Mouse (Mus musculus) monocyte, adult 2 months (primary cell): ENCODE measurements around the gene Nrn1.

ENCODE experiments used
- DNase-seq, 2 experiments: peaks; one replicate each; pipeline ENCODE4 v3.0.0; 2022; ENCODE audit warnings: low spot score in 2 of 2, low read depth in 1 of 2

The Nrn1 gene

DNA sequence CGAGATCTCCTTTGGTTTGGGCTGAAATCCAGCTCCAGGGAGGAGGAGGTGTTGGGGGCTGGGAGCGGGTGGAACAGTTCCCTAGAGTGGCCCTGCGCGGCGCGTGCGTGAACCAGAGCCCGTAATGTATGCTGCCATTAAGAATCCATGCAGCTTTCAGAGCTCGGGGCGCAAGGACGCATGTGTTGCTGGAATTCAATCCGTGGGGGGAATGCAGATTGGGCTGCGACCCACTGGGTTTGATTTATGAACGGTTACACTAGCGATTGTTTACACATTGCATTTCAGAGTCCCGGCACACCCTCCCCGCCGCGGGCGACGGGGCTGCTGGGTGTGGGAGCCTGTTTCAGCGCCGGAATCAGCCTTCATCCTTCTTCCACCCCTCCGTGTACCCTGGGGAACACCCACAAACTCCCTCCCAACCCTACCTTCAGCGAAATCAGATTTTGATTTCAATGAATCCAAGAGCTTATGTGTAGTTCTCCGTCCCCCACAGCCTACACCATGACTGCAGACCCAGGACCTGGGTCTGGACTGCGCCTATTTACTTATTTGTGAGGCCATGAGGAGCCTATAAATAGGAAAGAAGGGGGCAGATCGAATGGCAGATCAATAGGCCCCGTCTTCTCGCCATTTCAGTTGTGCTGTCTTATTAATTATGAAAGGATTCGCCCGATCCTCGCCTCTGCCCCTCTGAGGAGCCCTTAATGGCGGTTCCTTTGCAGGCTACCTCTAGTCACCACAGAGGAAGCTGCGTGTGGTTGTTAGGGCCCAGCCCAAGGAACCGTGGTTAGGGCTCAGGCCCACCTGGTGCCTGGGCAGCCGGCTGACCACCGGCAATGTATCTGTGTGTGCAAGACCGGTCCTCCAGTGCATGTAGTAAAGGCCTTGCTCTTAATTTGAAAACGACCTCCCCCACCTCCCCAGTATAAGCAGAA, 10.1 kb downstream of the Nrn1 start:
- no peak for DNase-seq

DNA sequence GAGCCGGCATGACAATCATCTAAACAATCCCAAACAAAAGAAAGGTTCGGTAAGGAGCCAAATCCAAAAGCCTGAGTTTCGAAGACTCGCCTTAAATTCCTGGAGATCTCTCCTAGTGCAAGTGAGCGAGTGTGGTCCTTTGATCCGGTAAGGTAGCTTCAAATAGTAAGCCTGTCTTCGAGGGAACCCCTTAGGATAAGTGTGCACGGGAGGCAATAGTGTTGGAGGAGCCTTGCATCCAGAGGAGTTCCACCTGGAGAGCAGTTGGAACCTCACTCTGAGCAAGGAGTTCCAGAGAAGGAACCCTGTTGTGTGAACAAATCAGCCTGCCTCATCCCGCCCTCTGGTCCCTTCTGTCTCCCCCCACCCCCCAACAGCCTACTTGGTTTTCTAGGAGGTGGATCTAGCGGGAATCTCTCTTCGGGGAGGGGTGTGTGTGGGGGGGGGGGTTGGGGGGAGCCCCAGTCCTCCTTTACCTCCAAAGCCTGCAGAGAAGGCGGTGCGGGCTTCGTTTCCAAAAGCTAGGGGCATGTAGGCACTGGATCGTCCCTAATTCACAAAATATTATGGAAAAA, 11.1 kb downstream of the Nrn1 start:
- no peak for DNase-seq

DNA sequence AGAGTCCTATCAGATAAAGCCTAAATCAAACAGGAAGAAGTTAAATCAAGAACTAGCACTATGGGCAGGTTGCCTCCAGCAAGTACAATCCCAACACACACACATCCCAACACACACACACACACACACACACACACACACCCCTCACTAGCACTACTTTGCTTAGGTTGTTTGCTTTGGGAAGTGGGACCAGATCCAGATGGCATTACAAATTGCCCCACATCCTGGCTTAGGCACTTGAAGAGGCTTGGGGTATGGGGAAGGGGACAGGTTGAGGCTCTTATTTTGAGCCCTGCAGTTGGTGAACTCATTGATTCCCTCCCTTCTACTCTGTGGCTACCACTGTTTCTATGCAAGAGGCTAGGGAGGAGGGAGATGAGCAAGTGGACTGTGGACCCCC, 12.6 kb downstream of the Nrn1 start:
- no peak for DNase-seq

DNA sequence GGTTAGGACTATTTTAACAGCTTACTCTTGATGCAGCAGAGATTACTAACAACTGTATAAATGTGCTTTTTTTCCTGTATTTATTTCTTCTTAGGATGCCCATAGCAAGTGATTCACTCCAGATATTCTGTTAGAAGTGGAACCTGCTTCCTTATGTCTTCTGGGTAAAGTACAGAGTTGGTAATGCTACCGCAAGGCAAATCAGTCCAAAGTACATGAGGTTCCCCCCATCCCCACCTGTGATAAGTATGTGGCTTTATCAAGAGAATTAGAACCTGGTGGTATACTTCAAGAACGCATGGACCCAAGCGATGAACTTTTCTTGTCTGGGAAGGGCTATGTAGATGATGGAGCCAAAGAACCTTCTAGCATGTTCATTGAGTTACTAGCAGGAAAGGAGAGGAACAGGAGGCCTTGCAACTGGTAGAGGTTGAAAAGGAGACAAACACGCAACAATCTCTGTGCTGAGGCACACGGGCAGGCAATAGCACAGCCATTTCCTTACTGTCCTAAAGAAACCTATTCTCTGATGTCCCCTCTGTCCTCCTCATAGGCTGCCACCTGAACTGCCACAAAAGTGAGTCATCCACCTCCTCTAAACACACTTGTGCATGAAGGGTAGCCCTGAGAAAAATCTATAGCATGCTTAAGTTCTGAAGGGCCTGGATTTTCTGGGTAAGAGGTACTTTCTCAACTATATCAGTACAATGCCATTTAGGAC, 14.5 kb downstream of the Nrn1 start:
- DNase-seq = no peak

DNA sequence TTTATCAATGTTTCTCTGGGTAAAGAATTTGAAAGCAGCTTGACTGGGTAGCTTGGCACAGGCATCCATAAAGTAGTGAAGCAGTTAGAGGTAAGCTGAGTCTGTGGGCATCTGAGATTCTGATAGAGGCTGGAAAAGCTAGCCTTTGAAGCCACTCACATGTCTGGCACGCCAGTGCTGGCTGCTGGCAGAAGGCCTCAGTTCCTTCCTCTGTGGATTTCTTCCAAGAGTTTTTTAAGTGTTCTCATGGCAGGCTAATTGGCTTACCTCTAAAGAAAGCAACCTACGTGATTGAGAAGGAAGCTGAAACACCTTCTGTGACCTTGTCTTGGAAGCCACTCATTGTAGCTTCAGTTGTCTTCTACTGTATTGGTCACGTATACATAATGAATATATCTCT, 17.6 kb downstream of the Nrn1 start:
- DNase-seq = no peak

DNA sequence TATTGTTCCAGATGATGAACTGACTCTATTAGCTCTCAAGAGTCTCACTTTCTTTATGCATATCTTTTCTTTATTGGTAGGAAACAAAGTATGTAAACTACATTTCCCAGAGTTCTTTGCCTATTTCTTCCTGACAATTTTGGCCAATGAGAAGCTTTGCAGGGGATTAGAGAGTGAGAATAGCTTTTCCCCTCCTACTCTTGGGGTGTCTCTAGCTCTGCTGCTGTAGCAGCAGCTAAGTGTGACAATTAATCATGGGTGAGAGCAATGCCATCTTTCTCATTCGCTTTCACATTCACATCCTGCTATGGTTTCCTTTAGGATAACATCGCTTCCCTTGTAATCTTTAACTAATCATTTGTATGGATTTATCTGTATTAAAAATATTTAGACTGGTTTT, 18.2 kb downstream of the Nrn1 start:
- no peak for DNase-seq

DNA sequence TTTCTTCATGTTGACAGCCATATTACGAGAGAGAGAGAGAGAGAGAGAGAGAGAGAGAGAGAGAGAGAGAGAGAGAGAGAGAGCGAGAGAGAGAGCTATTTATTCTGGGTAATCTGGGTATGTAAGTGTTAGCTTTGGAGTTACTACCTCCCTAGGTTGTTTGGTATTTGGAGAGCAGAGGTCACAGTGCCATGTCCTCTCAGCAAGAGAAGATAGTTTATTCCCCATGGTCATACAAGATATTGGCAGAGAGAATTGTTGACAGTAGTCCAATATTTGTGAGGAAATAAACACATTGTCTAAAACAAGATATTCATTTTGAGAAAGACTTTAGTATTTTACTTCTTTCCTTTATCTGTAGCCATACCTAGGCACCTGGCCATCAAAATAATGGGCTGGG, 20.8 kb downstream of the Nrn1 start:
- DNase-seq = no peak

DNA sequence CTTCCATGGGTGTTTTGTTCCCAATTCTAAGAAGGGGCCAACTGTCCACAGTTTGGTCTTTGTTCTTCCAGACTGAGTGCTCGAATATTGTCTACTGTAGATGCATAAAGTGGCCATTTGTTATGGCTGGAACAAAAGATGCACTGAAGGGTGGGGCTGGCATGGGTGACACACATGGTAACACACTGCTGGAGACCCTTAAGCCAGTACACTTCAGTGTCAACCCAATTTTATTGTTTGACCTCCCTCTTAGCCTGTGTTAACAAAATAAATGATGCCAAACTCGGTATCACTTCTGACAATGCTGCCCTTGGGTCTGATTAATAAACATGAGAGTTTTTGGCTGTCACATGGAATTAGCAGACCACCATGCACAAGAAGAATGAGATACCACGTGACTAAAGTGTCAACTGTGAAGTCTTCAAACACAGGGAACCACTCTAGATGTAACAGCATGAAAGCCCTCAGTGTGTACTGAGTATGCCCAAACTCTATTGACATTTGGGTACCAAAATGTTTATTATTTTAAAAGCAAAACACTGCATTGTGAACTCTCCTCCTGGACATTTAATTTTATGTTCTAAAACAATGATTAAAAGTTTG, 27.7 kb downstream of the Nrn1 start:
- DNase-seq = no peak

DNA sequence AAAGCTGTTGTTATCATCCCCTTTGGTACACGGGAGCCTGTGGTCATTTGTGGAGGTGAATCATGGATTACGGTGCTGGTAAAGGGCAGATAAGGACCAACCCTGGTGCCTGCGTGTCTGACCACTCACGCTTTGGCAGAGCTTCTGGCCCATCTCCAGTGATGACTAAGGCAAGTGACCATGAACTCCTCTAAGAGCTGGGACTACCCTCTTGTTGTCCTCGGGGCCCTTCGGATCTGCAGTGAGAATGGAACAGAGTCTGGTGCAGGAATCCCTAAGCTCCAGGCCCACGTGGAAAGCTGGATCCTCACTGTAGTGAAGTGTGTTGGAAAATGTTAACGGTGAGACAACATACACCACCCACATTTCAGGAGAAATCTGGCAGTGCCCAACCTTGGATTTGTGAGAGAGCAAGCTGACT, 38.6 kb downstream of the Nrn1 start:
- DNase-seq = no peak

DNA sequence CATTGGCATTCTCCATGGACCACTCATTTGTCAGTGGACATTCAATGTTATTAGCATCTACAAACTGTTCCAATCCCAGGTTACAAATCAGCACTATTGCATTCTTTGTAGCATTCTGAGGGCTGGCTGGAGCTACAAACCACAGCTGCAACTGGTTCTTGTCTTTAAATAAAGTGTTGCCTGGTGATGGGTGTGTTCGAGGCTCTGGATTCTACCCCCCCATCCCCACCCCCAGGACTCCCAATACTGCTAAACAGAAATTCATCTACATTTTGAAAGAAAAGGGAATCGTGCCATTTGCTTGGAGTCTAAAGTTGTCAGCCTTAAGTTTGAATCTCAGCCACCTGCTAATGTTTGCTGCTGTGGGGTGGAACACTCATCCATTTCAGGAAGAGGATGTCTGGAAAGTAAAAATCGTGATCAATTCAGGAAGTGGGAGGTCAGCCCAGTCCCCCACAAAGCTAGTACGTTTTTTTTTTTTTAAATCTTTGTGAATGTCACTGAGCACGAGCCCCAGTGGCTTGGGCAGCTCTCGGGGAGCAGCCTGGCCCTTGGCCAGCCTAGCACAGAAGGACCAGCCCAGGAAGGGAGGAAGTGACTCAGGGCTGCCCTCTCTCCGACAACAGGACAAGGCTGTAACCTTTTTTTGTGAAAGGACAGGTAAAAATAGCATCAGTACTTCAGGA, 39.3 kb downstream of the Nrn1 start:
- DNase-seq = no peak

DNA sequence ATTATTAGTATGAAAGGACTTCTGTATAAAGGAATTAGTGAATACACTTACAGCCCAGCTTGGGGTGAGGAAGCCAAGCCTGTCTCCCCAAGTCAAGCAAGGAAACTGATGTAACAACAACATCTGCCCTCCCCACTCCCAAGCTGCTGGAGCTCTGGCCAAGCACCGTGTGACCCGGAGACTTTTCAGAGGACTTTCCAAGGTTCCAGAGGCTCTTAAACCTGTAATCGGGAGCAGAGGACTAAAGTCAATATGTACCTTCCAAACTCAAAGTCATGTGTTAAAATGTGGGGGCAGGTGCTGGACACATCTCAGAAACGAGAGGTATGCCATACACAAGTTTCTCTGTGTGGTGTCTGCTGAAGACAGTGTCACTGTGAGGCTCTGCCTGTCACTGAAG, 51.4 kb downstream of the Nrn1 start:
- no peak for DNase-seq

DNA sequence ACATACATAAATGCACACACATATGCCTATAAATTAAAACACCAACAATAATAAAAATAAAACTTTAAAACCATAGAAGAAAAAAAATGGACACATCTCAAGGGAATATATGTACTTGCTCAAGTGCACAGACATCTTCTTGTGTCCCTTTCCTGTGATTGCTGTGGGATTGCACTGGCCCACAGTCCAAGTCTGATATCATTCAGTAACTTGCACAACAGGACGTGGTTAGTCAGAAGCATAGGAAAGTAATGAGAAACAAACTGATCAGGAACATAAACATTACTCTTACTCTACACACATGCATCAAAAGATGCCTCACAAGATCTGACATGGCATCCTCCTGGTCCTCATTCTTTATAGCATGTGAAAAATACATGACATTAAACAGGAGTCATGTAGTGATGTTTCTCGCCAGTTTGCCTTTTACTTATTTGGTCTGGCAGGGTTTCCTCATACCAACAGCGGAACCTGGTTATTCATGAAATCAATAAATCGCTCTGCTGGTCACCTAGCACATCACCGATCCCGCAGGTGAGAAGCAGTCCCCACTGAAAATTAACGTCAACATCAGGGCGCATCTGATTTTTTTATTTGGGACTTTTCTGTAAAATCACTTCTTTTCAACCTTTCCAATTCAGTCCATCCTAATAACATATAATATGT, 54.1 kb downstream of the Nrn1 start:
- DNase-seq = no peak

DNA sequence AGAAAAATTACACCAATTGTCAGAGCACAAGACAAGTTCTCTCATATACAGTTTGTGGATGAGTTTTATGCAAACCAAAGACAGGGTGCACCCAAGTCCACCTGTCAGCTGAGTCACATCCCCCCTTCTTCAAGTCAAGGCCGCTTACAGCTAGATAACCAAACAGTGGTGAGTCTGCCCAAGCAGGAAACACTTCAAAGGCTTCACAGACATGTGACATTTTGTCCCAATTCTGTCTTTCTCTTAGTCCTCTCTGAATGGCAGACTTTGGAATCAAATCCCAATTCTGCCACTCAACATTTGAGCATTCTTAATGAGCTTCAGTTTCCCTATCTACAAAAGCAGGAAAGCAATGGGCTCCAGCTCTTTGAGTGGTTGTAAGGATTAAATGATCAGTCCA, 55.6 kb downstream of the Nrn1 start:
- no peak for DNase-seq
